Mouse (Mus musculus): Measurements from ENCODE around the gene Nudt4. TPM values are rescaled to one million over a fixed set of nuclear protein-coding genes. Genes with fewer than 3 reads are reported as not detected.

Nudt4 gene
- polyA plus RNA-seq, 2 experiments = 64.7 to 108 TPM

DNA sequence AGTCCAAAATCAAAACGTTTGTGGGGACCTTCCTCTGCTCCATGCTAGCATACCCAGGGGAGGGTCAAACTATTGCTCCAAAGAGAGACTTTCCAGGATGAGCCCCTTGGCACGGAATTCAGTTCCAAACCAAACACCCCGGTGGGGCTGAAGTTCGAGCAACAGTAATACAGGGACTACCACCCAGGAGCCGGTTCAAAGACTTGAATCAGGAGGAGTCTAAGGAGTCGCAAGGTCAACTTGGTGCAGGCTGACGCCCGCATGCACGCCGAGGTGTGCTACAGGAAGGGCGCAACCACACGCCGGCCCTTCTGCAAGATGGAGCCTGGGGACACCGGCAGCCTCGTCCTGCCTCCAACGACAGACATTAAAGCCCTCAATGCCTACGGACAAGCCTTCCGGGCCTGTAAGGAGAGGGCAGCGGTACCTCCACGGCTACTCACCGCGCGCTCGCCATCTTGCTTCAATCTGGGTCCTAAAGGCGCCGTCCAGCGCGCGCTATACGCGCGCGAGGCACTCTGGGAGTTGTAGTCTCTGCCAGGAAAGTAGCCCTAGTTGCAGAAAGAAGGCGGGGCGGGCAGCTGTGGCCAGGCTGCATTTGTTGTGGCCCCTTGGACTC lies 62.4 kb downstream of the Nudt4 start, which contains the start of gene Mrpl42:
Gene Mrpl42, minus strand, starts transcription at position 478 of the 619 bp plus-strand sequence.
- DNase-seq (ENCODE audit: low spot score) = peak; percentile 96
- Histone ChIP-seq H3K4me3 (replicated peaks; ENCODE audit: low read length) (peak within 1 kb of the TSS; percentile 73), H3K9me3 (ENCODE audit: control insufficient read depth, low read length) (no peaks in the 10 kb centered on the region), H3K27ac (replicated peaks; ENCODE audit: low read depth, low read length) (peak within 1 kb of the TSS; percentile 91), H3K4me1 (ENCODE audit: control insufficient read depth, insufficient read depth, low read length) (peaks cover 6% of the 10 kb centered on the region; the same call in 1 of the 2 replicates), H3K9ac (ENCODE audit: low read depth, low read length, severe bottlenecking) (peak within 1 kb of the TSS; percentile 85), H3K4me2 (replicated peaks; ENCODE audit: low read depth, low read length, severe bottlenecking) (peak within 1 kb of the TSS; percentile 61), H3K27me3 (ENCODE audit: control insufficient read depth, insufficient read depth, low read length) (no peaks in the 10 kb centered on the region), H3K36me3 (ENCODE audit: control insufficient read depth, insufficient read depth, low read length) (peaks cover 5% of the 10 kb centered on the region; the same call in 1 of the 2 replicates)
- TF ChIP-seq POLR2A (IDR thresholded peaks at IDR 0.05; ENCODE audit: borderline replicate concordance, extremely low read depth, insufficient read depth, insufficient read length) = peak; percentile 72; the same call in 1 of the 2 replicates
- peak; percentile 95 for ATAC-seq (ENCODE audit: low FRiP score, low read depth)
- WGBS = under 1% methylated on average over 35 of the region's 35 CpGs

DNA sequence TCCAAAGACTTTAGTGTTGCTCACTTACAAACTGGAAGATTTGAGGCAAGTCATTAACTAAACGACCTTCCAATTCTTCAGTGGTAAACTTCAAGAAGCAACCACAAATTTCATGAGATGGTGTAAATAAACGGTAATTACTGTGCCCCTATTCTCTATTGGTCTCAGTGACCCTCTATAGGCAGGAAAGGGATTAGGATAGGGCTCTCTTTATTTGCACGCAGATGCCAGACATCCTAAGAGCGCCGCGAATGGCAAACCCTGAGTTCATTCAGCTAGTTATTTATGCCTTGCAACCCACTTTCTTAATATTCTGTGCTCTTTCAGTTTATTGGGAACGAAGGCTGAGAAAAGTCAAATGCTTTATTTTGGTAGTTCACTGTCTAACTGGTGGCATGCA lies 62.9 kb downstream of the Nudt4 start:
- H3K9me3 ChIP-seq (ENCODE audit: control insufficient read depth, low read length) = no peaks in the 10 kb centered on the region
- no peak for TF ChIP-seq POLR2A (IDR thresholded peaks at IDR 0.05; ENCODE audit: borderline replicate concordance, extremely low read depth, insufficient read depth, insufficient read length)
- 1% methylated on average over 7 of the region's 7 CpGs for WGBS
- H3K36me3 ChIP-seq (ENCODE audit: control insufficient read depth, insufficient read depth, low read length) = peaks cover 6% of the 10 kb centered on the region; the same call in 1 of the 2 replicates
- no peak overlapping the region for H3K27ac ChIP-seq (replicated peaks; ENCODE audit: low read depth, low read length)
- H3K4me3 ChIP-seq (replicated peaks; ENCODE audit: low read length) = peak overlapping the region; percentile 73
- no peak for DNase-seq (ENCODE audit: low spot score)
- H3K27me3 ChIP-seq (ENCODE audit: control insufficient read depth, insufficient read depth, low read length) = no peaks in the 10 kb centered on the region
- H3K4me1 ChIP-seq (ENCODE audit: control insufficient read depth, insufficient read depth, low read length) = peaks cover 6% of the 10 kb centered on the region; the same call in 1 of the 2 replicates
- H3K4me2 ChIP-seq (replicated peaks; ENCODE audit: low read depth, low read length, severe bottlenecking) = peak overlapping the region; percentile 61
- peak overlapping the region; percentile 85 for H3K9ac ChIP-seq (ENCODE audit: low read depth, low read length, severe bottlenecking)
- no peak for ATAC-seq (ENCODE audit: low FRiP score, low read depth)

Small RNAs within 50 kb of the gene (microRNA-seq; reads per million reads assigned to microRNA genes)
- 10.8 reads per million, percentile 21 among the genes with 10 or more reads in this experiment for gene Mir3058

Other genes with a start within 250 kb of the Nudt4 start
- 8.1 and 9.8 TPM in 2 replicates for gene Cradd, start 240.0 kb downstream of the Nudt4 start, polyA plus RNA-seq (2012; rRNA removed)
- 10.4 and 11.7 TPM in 2 replicates for gene Cradd, start 240.0 kb downstream of the Nudt4 start, polyA plus RNA-seq (2014; fragmentation: Nextera tagmentation; extraction: Ambion mirVana)
- 23.2 and 32.8 TPM in 2 replicates for gene Socs2, start 147.0 kb downstream of the Nudt4 start, polyA plus RNA-seq (2012; rRNA removed)
- gene Socs2, start 147.0 kb downstream of the Nudt4 start, polyA plus RNA-seq (2014; fragmentation: Nextera tagmentation; extraction: Ambion mirVana) = 54.0 and 54.7 TPM in 2 replicates
- 171 and 184 TPM in 2 replicates for gene Mrpl42, start 62.2 kb downstream of the Nudt4 start, polyA plus RNA-seq (2012; rRNA removed)
- gene Mrpl42, start 62.2 kb downstream of the Nudt4 start, polyA plus RNA-seq (2014; fragmentation: Nextera tagmentation; extraction: Ambion mirVana) = 303 and 314 TPM in 2 replicates
- gene Ube2n, start 49.0 kb downstream of the Nudt4 start, polyA plus RNA-seq (2012; rRNA removed) = 188 and 225 TPM in 2 replicates
- gene Ube2n, start 49.0 kb downstream of the Nudt4 start, polyA plus RNA-seq (2014; fragmentation: Nextera tagmentation; extraction: Ambion mirVana) = 276 and 290 TPM in 2 replicates
- 0.31 TPM in 1 of 2 replicates, not detected in the other for gene Anapc15-ps, start 109.3 kb upstream of the Nudt4 start, polyA plus RNA-seq (2012; rRNA removed)
- not detected in 2 replicates for gene Anapc15-ps, start 109.3 kb upstream of the Nudt4 start, polyA plus RNA-seq (2014; fragmentation: Nextera tagmentation; extraction: Ambion mirVana)